Mouse (Mus musculus): ENCODE measurements around the gene Lrwd1.
"Not testable (repeated sequence)": the region's sequence is repeated elsewhere in the genome, so short reads cannot be mapped to it uniquely, and the experiment has no call there.

The Lrwd1 gene

DNA sequence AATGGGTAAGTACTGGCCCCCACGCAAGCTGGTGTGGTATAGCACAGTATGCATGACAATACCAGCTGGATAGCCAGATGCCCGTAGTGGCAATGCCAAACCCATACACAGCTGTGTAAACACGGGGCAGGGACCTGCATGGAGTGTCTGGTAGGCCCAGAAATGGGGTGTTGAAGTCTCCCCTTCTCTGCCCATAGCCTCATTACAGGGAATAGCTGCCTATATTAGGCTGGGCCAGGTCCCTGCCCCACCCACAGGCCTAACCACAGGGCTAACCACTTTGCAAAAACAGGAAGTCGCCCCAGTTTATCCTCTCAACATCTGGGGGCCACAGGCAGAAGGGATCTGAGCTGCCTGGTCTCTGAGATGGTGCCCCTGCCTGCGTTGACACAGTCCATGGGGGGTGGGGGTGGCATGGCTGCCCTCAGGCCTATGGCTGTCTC lies 13.3 kb upstream of the Lrwd1 start:
- intact Hi-C loops (cut with DNase I), result not testable (repeated sequence)

GRCm38 (mm10) chr5:136147704-136148103 lies 11.8 kb upstream of the Lrwd1 start:
- intact Hi-C loops (cut with DNase I), result no loop called here

- intact Hi-C loops (cut with DNase I), result no loop called here
Observed at GRCm38 (mm10) chr5:136146936-136147335, 11.1 kb upstream of the Lrwd1 start.

DNA sequence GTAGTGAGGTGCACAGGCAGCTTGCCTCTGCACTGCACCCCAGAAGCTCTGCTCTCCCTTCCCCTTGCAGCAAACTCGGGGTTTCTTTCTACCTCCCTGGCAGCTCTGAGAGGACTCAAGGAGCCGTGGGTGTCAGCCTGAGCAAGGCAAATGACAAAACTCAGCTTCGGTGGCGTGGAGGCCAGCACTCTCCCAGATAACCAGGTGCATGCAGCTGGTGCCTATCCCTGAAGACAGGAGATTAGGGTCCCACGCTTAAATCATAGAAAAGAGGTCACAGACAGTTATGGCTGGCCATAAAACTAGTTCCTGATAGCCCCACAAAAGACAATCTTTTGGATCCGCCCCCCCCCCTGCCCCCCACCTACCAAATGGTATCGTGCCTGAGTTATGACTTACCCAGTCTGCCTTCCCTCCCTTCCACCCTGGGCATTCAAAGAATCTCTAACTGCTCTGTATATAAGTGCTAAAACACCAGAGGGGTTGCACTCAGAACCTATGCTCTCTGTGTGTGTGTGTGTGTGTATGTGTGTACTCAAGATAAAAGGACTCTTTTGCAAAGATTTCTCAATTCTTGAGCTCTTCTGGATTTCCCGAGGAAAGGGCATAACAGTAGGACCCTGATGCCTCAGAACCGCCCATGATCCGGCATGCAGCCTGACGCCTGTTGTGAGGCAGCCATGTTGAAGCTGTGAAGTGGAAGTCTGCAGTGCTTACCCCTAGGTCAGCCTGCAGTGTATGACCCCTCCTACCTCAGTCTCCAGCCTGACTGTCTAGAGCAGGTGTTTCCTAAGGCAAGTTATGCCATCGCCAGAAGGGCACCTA lies 8.9 kb upstream of the Lrwd1 start:
- intact Hi-C loops (cut with DNase I), result no loop called here

GRCm38 (mm10) chr5:136143161-136143755 lies 7.4 kb upstream of the Lrwd1 start:
- intact Hi-C loops (cut with DNase I), result no loop called here

DNA sequence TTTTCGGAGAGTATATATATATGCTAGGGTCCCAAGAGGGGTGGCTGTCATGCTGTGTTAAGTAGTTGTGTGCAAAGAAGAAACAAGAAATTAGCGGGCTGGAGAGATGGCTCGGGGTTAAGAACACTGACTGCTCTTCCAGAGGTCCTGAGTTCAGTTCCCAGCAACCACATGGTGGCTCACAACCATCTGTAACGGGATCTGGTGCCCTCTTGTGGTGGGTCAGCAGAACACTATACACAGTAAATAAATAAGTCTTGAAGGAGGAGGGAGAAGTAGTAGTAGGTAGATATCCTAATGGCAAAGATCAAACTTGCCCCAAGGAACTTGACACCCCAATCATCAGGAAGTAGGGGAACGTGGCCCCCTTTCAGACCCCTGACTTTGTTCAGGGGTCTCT lies 6.9 kb upstream of the Lrwd1 start:
- intact Hi-C loops (cut with DNase I), result no loop called here

- intact Hi-C loops (cut with DNase I), result no loop called here
Observed at GRCm38 (mm10) chr5:136140057-136140482, 4.2 kb upstream of the Lrwd1 start.

DNA sequence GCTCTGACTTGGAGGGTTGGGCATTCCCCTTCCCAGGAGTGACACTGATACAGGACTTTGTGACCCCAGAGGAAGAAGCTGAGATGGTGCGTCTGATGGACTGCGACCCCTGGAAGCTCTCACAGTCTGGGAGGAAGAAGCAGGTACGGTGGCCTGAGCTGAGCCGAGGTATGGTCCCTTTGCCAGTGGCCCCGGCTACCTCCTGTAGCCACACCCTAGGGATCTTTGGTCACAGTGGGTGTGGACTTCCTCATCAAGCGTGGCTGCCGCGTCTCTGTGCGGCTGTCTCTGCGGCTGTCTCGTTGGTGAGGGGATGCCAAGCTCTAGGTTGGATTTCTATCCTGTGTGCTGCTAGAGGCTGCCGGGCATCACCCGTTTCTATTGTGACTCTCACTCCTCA lies 3.5 kb upstream of the Lrwd1 start:
- intact Hi-C loops (cut with DNase I), result loop anchor here (5.0 kb wide), 1 partner anchor 48 kb away; no protein-coding TSS in a partner anchor

GRCm38 (mm10) chr5:136137658-136138274 lies 1.9 kb upstream of the Lrwd1 start:
- intact Hi-C loops (cut with DNase I), result loop anchor here (2.0 to 5.0 kb wide), 2 partner anchors 35 to 50 kb away; no protein-coding TSS in a partner anchor

DNA sequence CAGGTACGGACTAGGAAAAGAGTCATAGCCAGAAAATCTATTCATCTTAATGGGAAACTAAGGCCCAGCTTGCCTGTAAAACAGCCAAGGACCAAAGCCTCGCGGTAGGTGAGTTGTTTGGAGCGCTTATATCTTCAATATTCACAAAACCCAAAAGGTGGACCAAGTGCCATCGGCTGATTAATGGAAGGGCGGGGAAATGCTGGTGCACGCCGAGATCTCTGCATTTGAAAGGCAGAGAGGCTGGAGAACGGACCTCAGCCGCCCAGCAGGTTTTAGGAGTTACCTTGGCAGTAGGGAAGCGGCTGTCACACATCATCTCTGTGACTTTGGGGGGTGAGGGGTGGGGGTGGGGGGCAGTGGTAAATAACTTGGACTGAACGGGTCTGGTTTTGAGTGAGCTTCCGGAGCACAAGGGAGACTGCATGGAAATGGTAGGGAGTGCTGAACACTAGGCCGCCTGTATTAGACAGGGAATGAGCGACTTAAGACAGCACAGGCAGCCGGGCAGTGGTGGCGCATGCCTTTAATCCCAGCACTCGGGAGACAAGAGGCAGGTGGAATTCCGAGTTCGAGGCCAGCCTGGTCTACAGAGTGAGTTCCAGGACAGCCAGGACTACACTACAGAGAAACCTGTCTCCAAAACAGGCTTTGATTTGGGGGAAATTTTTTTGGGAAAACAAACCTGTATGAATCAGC lies 567 bp upstream of the Lrwd1 start:
- intact Hi-C loops (cut with DNase I), result loop anchor here (2.0 to 5.0 kb wide), 2 partner anchors 34 to 51 kb away; no protein-coding TSS in a partner anchor

DNA sequence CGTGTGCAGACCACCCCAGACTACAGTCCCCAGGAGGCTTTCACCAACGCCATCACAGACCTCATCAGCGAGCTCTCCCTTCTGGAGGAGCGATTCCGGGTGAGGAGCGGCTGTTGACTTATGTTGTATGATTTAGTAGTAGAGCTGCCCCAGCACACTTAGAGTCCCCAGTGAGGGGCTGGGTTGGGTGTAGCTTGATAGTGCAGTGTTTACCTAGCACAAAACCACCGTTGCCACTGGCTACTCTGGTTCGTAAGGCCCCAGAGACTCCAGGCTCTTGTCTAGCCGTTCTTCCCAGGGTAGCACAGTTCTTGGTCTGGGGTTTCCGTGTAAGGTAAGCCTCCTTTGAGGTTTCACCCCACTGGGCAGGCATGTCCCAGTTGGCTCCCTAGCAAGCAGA lies 13.7 kb downstream of the Lrwd1 start:
- intact Hi-C loops (cut with DNase I), result no loop called here

DNA sequence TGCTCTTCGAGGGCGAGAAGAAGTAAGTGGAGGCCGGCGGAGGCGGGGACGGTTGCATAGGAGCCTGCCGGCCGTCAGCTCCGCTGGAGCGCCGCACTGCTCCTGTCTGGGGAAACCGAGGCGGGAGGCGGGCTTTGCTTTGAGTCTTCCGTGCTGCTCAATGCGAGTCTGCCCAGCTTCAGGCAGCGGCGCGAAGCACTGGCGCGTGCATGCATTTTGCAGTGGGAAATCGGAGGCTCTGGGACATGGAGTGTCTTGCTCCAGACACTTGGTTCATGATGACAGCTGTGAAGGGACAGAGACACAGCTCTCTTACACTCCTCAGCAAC lies 19.1 kb downstream of the Lrwd1 start:
- intact Hi-C loops (cut with DNase I), result no loop called here

- intact Hi-C loops (cut with DNase I), result no loop called here
Observed at GRCm38 (mm10) chr5:136115891-136116783, 19.7 kb downstream of the Lrwd1 start, which contains the start of gene Polr2j. Gene Polr2j, plus strand, starts transcription at chr5:136116631.

- intact Hi-C loops (cut with DNase I), result not testable (repeated sequence)
Observed at GRCm38 (mm10) chr5:136113546-136113945, 22.3 kb downstream of the Lrwd1 start.

DNA sequence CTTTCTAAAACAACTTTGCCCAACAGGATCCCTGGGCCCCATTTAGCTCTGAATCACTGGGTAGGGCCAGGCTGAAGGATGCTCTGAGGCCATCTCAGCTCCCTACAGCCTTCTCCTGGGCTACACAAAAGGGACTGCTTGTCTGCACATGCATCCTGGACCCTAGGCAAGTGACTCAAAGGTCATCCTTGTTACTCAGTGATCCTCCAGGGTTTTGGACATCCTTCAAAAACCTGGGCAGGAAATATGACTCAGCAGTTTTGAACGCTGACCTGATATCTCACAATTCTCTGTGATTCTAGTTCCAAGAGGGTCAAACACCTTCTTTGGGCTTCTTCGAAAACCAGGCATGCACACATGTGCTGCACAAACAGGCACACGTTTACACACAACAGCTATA lies 26.8 kb downstream of the Lrwd1 start:
- intact Hi-C loops (cut with DNase I), result no loop called here

DNA sequence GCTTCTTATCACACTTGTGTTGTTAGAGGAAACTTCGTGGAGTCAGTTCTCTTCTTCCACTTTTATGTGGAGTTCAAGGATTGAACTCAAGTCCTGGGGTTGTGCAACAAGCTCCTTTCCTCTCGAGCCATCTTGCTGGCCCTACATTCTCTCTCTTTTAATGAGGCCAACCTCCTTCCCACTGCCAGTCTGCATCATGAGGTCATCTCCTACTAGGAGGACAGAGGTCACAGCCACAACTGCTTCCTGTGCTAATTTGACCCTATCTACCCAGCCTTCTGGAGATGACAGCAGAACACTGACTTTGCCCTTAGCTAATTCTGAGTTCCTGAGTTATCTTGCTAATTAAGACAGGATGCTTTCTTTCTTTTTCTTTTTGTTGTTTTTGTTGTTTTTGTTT lies 27.4 kb downstream of the Lrwd1 start:
- intact Hi-C loops (cut with DNase I), result no loop called here

DNA sequence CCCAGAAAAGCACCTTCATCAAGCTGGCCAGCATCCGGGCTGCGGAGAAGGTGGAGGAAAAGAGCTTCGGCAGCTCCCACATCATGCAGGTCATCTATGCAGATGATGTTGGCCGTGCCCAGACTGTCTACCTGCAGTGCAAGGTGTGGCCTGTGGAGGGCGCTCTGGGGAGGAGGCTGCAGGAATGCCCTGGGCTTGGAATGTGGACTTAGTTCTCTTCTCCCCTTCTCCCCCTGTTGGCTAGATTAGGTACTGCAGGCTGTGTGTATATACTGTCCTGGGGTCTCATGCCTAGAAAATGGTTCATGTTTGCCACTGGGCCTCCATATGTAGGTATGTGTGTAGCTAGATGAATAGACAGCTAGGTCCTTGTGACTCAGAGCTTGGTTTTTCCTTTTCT lies 31.4 kb downstream of the Lrwd1 start:
- intact Hi-C loops (cut with DNase I), result no loop called here

DNA sequence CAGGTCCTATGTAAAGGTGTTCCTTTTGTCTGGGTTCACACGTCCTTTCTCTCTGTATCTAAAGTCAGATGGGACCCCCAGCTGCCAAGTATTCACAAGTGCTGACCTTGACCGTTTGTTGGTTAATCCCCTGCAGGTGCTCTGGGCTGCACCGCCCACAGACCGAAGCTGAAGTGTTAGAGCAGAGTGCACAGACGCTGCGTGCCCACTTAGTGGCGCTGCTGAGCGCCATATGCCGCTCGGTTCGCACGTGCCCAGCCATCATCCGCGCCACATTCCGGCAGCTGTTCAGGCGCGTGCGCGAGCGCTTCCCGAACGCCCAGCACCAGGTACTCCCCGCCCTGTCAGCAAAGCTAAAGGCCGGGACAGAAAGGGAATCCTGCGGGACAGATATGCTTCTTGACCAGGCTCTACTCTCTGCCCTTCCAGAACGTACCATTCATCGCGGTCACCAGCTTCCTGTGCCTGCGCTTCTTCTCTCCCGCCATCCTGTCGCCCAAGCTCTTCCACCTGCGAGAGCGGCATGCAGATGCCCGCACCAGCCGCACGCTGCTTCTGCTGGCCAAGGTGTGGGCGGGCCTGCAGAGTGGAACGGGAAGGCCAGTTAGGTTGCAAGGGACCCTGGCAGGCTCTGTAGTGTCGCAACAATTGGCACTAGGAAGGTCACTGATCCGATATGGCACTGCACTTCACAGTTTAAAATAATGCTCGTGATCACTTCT lies 33.6 kb downstream of the Lrwd1 start:
- intact Hi-C loops (cut with DNase I), result loop anchor here (2.0 kb wide), 1 partner anchor 35 kb away; the partner anchor contains the start of genes Alkbh4 and Lrwd1

GRCm38 (mm10) chr5:136098536-136098935 lies 37.3 kb downstream of the Lrwd1 start:
- intact Hi-C loops (cut with DNase I), result no loop called here

DNA sequence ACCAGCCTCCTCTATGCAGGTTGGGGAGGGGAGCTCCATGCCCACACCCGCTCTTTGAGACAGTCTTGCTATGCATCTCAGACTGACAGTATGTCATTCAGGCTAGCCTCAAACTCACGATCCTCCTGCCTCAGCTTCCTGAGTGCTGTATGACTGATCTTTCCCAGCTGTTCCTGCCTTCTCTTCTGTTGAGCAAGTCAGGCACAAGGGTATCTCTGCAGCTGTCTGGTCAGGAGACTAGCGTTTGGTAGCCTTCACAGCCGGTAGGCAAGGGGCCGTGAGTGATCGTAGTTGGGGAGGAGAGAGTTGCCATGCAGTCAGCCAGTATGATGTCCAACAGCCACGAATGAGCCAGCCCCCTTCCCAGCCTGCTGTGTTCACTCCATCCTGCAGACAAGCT lies 40.8 kb downstream of the Lrwd1 start:
- intact Hi-C loops (cut with DNase I), result no loop called here

Data from adrenal gland (tissue).